Mouse (Mus musculus): ENCODE measurements around the gene Helz2.
A peak's percentile ranks its signal among the peaks of the same experiment; 100 is the strongest.

The Helz2 gene

DNA sequence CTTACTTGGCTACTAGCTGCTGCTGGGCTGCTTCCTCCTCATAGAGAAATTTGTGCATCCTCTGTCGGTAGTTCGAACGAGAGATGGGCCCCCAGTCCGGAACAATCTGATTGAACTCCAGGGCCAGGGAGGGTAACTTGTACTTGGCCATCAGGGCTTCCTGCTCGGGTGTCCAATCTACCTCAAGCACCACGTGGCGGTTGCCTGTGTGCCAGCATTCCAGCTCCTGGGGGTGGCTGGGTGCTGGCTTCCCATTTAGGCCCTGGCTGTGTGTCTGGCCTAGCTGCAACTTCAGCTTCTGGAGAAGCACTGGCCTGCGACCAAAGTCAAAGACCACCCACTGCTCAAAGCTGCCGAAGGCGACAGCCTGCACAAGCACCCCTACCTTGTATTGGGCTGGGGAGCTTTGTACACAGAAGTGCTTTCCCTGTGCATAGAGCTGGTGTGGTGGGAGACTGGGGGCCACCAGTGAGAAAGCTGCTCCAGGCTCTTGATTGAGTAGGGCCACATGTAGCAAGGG, 3.7 kb downstream of the Helz2 start:
- no peak for DNase-seq (ENCODE audit: low read depth, low spot score)

DNA sequence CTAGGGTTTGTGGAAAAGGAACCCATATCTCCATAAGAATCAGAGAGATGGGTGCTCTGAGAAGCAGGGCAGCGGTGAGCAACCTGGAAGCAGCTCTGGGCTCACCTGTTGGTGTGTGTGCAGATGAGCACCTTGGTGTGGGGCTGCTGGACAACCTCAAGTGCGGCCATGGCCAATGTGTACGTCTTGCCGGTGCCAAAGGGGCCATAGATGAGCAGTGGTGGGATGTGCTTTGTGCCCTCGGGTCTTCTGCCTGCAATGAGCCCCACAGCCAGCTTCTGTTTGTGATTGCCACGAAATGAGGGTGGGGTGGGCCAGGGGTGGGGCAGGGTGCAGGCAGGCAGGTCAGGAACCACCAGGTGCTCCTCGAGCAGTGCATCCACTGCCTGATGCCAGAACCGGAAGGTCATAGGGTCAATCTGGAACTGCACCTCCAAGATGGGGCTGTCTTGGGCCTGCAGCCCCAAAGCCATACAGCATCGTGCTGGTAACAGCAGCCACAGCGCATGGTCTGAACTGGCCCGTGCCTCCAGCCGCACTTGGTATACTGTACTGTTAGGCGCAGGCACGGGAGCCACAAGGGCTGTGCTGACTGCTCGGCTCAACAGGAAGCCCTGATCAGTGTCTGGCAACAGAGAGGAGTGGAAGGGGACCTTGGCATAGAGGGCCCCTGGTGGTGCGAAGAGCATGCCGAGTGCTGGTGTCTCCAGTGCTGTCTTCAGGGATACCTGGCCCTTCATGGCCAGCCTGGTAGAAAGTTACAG, 4.4 kb downstream of the Helz2 start:
- no peak for DNase-seq (ENCODE audit: low read depth, low spot score)

DNA sequence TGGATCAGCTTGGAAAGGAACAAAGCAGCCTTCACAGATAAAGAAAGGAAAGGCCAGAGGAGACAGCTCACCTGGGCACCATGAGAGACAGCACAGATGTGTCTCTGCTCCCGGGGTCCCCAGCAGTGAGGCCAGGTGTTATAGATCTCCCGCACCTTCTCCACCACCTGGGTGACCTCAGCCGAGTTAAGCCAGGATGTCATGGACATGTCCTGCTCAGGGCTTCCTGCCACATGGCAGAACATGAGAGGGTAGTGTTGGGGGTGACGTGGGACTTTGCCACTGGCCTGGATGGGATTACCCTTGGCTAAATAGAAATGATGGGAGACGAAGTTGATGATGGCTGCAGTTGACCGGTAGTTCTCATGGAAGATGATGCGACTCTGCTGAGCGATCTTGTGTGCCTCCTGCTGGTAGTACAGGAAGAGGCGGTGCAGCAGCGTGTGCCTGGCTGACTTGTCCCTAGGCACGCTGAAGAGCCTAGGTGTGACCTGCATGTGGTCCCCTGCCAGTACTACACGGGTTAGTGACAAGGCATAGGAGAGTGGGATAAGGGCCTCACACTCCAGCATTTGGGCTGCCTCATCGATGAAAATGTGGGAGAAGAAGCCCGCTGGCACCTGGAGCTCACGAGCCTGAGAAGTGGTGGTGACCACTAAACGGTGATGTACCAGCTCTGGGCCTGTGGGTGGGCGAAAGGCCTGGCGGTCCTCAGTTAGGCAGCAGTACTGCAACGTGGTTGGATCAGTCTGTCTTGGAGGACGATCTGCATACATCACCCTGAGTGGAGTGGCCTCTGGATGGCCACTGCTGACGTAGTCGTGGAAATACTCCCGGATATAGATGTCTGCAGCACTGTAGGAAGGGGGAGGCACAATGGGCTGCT, 5.9 kb downstream of the Helz2 start:
- DNase-seq (ENCODE audit: low read depth, low spot score) = no peak

DNA sequence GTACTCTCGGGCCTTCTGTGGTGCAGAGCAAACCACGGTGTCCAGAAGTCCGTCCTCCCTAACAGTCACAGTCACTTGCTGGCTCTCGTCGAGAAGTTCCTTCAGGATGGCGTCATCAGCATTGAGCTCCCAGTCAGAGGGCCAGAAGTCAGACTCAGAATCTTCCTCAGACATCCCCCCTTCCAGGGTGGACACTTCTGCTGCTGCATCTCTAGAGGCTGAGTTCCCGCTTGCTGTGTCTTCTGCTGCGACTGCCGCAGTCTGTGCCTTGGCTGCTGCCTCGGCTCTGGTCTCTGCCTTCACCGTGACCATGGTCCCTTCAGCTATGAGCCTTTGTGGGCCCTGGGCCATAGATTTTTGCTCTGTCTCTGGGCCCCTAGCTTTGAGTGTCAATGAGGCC, 7.1 kb downstream of the Helz2 start:
- DNase-seq (ENCODE audit: low read depth, low spot score) = no peak

DNA sequence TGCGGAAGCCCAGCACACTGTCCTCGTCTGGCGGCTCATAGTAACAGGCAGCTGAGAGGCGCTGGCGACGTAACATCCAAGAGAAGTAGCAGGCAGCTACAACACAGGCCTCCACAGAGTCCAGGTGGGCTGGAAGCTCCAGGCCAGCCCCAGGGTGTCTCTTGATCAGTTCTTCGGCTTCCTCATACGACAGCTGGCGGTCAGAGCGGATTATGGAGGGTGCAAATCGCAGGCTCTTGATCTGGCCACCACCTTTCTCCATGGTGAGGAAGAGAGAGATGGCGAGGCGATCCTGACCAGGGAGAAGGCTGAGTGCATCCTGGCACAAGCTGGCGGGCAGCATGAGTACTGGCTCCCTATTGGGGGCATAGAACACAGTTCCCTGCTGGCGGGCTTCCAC, 8.4 kb downstream of the Helz2 start:
- DNase-seq (ENCODE audit: low read depth, low spot score) = no peak

DNA sequence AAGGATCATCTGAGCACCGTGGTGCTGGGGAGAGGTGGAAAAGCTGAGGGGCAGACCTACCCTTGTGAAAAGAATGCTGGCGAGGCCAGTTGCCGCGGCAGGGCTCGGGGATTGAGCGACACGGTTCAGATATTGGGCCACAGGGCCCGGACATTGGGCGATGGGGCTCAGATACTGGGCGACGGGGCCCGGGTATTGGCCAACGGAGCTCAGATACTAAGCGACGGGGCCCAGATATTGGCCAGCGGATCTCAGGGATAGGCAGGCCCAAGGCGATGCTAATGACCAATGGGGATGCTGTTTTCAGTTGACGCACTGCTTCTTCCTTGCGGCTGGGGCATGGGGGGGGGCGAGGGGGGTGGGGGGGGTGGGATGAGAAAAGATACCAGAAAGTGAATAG, 10.7 kb downstream of the Helz2 start:
- DNase-seq (ENCODE audit: low read depth, low spot score) = no peak

DNA sequence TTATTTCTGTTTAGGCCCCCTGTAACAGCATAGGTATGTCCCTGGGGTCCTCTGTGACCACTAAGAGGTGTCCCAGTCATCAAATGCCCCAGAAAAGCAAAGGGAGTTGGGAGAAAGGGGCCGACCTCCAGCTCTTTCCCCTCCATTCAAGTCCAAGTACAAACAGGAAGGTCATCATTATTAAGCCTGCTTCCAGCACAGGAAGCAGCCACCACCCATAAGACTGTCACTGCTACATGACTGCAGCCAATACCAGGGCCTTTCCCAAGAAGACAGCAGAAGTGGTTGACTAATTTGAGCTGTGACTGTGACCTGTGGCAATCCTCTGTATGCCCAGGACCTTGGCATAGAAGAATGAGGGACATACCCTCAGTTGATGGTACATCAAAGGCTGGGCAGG, 13.5 kb downstream of the Helz2 start:
- no peak for DNase-seq (ENCODE audit: low read depth, low spot score)

DNA sequence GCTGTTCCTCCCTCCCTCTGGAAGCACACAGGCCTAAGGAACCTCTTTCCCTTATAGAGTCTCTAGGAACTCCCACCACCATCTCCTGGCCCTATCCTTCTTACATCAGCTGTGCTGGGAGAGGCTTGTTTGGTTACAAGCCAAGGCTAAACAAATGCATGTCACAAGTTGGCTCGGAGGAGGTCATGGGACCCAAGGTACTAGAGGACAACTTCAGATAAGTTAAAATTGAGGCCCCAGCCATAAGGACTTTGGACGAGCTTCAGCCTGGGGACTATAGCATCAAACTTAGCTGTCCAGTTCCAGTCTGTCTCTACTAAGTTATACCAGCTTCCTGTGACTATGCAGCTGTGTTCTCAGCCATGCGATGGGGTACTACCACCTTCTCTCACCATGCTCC, 14.7 kb downstream of the Helz2 start:
- DNase-seq (ENCODE audit: low read depth, low spot score) = no peak

DNA sequence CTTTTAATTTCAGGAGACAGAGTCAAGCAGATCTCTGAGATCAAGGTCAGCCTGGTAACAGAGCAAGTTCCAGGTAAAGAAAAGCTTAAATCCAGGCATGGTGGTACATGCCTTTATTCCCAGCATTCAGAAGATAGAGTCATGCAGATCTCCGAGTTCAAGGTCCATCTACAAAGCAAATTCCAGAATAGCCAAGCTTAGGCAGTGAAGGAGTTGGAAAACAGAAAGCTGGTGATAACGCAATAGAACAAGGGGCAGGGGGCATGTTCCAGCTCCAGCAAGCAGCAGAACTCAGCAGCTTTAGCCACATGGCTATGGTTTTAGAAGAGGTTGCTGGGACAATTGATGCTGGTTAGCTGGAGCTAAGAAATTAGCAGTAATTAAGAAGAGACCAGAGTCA, 16.8 kb downstream of the Helz2 start:
- DNase-seq (ENCODE audit: low read depth, low spot score) = no peak

DNA sequence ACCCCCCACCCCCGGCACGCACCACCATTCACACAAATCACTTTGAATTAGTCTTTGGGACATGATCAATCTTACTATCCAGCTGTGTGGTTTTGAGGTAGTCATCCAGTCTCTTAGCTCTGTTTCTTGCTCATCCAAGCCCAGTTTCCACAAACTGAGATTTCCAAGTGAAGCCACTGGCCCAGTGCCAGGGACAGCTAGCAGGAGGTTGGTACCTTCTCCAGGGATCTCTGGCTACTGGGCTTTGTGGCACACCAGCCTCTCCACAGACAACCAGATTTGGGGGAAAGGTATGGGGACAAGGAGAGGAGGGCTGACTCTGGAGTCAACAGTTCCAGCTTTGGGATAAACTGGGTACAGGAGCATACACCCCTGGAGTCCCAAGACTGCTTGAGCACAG, 21.5 kb downstream of the Helz2 start:
- no peak for DNase-seq (ENCODE audit: low read depth, low spot score)

DNA sequence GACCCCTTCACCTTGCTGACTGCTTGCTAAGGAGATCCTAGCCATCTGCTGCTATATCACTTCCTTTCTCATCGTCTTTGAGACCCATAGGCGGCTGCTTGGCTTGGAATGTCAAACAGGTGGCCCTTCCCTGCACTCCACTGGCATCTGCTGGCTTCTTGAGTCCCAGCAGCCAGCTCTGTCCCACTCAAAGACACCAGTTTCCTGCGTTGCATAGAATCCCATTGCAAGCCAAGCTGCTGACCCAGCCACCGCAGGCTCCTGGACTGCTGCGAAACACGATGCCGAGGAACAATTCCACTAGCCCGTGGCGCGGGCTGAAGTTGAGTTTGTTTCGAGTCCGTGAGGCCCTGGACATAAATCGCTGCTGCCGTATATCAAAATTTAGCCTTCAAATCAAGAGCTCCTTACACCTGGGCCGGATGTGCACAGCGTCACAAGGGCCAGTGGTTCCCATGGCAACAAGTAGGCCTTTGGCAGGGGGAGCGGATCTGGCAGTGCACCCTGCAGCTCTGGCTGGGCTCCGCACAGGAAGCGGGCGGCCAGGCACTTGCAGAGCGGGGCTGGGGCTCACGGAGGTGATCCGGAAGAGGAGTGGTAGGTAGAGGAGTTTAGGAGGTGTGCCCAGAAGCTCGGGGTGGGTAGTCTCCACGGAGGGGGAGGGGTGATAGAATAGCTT, 22.1 kb downstream of the Helz2 start, which contains the start of gene Fndc11:
Gene Fndc11 (plus strand): TSS at position 476 of the 679 bp plus-strand sequence.
- peak; percentile 90 for DNase-seq (ENCODE audit: low read depth, low spot score)

DNA sequence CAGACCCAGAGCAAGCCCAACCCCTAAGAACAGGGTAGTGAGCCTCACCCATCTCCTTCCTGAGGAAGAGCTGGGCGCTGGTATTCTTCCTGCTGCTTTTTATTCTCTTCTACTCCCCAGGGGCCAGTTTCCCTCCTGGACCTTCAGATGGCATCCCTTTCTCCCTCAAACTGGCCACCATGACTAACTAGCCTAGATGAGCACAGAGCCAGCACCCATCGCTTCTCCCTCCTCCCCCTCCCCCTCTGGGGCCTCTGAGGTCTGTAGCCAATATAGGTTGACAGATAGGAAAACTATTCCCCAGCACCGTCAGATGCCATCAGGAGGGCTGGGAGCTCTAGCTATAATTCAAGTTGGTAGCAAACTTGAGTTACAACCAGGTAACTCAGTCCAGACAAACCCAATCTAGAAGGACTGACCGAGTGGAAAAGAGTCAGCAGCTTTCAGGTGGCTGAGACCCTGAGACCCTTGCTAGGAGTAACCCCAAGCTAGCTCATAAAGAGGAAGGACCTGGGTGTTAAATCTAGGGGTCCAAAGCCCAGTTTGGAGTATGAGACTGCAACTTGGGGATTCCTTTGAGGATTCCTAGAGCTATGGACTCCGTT, 22.8 kb downstream of the Helz2 start:
- no peak for DNase-seq (ENCODE audit: low read depth, low spot score)

DNA sequence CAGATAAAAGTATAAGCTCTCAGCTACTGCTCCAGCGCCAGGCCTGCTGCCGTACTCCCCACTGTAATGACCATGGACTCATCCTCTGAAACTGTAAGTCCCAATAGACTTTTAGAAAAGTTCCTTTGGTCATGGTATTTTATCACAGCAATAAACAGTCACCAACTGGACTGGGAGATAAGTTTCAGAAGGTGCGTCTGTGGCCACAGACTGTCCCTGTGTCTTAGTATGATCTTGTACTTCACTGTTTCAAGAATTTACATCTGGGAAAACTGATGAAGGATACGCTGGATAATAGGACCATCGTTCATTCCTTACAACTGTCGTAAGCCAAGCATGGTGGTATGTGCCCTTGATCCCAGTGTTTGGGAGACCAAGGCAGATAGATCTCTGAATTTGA, 25.8 kb downstream of the Helz2 start:
- DNase-seq (ENCODE audit: low read depth, low spot score) = no peak

DNA sequence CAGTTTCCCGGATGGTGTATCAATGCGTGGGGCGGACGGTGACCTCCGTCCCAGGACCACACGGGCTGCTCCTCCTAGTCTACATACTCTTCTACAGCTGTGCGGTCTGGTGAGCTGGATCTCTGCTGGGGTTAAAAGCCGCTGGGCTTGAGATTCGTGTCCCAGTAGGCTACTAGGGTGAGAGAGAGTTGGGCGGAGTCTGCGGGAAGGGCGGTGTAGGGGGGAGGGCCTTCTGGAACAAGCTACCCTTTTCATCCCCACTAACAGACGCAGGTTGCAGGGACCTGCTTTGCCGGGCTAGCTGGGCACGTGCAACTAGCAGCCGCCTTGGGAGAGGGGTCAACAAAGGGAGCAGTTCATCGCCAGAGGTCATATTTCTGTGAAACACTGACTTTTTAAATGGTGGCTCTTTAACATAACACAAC, 28.8 kb downstream of the Helz2 start, which contains the start of gene Srms:
Gene Srms (minus strand): TSS at position 165 of the 425 bp plus-strand sequence.
- DNase-seq (ENCODE audit: low read depth, low spot score) = peak; percentile 52

DNA sequence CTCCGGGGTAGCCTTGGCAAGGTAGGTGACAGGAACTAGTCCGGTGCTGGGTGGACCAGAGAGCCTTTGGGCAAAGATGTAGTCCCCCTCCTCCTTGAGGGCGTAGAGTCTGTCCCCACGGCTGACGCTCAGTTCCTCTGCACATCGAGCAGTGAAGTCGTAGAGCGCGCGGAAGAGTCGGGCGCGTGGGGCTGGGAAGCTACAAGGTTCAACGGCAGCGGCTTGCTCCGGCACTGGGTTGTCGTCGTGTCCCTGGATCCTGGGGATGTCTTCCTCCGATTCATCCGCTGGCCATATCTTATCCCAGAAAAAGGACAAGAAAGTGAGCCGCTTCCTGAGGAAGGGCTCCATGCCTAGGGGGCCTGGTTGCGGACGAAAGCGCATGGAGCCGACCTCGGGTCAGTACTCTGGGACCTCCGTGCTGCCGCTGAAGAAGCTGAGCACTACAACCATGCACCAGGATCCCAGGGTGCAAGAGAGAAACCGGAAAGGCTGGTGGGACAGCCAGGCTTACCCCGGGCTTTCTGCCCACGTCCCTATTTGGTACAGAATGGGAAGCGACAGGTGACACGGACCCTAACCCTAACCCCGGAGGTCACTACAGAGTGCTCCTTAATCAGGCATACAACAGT, 29.3 kb downstream of the Helz2 start:
- no peak for DNase-seq (ENCODE audit: low read depth, low spot score)

DNA sequence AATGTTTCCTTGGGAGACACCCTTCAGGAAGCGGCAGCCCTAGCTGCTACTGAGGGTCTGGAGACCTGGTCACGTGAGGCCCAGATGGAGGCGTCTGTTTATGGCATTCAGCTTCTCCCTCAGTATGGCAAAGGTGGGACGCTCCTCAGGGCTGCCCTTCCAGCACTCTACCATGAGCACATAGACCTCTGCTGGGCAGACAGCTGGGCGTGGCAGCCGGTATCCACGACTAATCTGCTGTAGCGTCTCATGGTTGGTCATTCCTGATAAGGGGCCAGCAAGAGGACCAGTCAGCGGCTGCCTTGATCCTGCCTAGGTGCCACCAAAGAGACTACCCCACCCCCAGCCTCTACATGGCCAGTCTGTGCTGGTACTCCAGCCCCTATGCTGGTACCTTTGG, 35.7 kb downstream of the Helz2 start:
- no peak for DNase-seq (ENCODE audit: low read depth, low spot score)

DNA sequence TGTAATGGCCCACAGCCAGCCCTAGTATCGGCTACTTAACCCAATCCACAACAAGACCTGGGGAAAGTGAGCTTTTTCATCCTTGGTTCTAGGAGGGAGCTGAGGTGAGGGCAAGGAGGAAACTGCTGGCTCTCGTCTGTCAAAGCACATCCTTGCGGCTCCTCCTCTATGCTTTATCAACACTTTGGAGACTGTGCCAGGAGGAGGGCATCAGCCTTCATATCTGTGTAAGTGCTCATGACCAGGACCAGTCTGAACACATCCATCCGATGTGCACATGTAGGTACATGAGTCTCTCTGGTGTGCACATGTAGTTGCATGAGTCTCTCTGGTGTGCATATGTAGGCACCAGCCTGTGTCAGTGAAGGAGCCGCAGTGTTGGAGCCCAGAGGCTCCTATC, 36.1 kb downstream of the Helz2 start:
- no peak for DNase-seq (ENCODE audit: low read depth, low spot score)

DNA sequence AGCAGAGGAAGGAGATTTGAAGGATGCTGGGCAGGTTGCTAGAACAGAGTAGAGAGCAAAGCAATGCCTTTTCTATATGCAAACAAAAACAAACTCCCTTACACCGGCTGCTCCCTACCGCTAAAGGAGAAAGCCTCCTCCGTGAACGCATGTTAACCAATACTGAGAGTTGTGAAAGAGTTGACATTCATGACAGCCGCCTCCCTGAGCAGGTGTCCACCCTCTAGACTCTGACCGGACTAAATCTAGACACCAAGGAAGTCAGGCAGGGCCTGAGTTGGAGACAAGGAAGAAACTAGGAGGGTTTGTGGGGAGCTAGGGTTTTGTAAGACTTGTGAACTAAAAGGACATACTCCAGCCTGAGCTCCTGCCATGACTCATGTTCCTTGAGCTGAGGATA, 38.9 kb downstream of the Helz2 start:
- DNase-seq (ENCODE audit: low read depth, low spot score) = no peak

DNA sequence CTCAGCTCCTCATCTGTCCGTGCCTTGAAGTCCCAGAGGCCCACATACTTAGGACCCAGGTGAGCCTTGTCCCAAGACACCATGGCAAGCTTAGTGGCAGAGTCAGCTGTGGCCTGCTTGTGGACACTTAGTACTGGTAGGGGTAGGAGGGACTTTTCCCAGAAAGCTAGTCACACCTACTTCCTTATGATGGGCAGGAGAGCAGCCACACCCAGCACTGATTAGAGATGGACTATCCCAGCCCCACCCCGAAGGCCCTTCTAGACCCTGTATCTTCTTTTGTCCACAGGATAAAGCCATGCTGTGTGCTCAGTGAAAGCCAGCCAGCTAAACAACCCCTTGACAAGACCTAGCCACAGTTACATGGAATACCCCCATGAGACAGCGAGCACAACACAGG, 39.4 kb downstream of the Helz2 start, which contains the start of gene Ptk6:
Gene Ptk6 (minus strand): TSS at position 368 of the 400 bp plus-strand sequence.
- no peak for DNase-seq (ENCODE audit: low read depth, low spot score)

DNA sequence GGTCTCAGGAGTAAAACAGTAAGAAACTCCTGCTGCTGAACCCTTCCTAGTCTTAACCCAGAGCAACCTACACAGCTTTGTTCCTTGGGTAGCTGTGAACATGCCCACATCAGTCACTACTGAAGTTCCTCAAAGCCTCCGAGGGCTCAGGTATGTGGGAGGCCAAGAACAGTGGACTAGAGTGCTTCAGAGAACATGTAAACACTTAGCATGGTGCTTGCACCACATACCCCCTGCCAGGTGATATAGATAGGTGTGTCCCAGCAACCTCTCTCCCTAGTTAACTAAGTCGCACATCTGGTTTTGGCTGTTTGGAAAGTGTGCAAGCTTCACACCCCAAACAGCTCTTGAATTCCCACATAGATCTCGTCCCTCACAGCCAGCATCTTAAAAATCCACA, 40.2 kb downstream of the Helz2 start:
- no peak for DNase-seq (ENCODE audit: low read depth, low spot score)

All from forelimb bud, embryonic 11.5 days (tissue).